Mouse (Mus musculus) hindbrain, embryonic 16.5 days (tissue): ENCODE data around the gene C1qtnf9. TPM values are rescaled to one million over a fixed set of nuclear protein-coding genes. Genes with fewer than 3 reads are reported as not detected.

Source experiments
- ATAC-seq: fragments of 200-750 bp; cut with Nextera tagmentation; 2 replicates; pipeline ENCODE4 v1.8.0; 2017; ENCODE audit warnings: moderate TSS enrichment, moderate library complexity
- H3K27ac ChIP-seq: fragments of 300-500 bp; sonication (generic); 2 replicates; pipeline ENCODE4 v1.5.1; 2014; ENCODE audit warnings: low read depth, mild to moderate bottlenecking, control low read depth, low read length, moderate library complexity
- H3K27me3 ChIP-seq: fragments of 300-500 bp; sonication (generic); replicated peaks from 2 replicates; pipeline ENCODE4 v1.6.1; 2014; ENCODE audit warnings: low read length; ENCODE audit not compliant: control insufficient read depth, insufficient read depth
- H3K36me3 ChIP-seq: fragments of 300-500 bp; sonication (generic); 2 replicates; pipeline ENCODE4 v1.6.1; 2014; ENCODE audit warnings: mild to moderate bottlenecking, low read length, moderate library complexity, mixed read lengths; ENCODE audit not compliant: control insufficient read depth, insufficient read depth
- H3K4me1 ChIP-seq: fragments of 300-500 bp; sonication (generic); 2 replicates; pipeline ENCODE4 v1.6.1; 2014; ENCODE audit warnings: low read depth, low read length; ENCODE audit not compliant: control insufficient read depth, insufficient read depth
- H3K4me2 ChIP-seq: fragments of 300-500 bp; sonication (generic); 2 replicates; pipeline ENCODE4 v1.6.1; 2014; ENCODE audit warnings: mild to moderate bottlenecking, low read length, control low read depth, moderate library complexity
- H3K4me3 ChIP-seq: fragments of 300-500 bp; sonication (generic); 2 replicates; pipeline ENCODE4 v1.5.1; 2014; ENCODE audit warnings: mild to moderate bottlenecking, low read length, control low read depth, moderate library complexity
- H3K9ac ChIP-seq: fragments of 300-500 bp; sonication (generic); 2 replicates; pipeline ENCODE4 v1.6.1; 2014; ENCODE audit warnings: low read depth, mild to moderate bottlenecking, control low read depth, low read length, moderate library complexity
- H3K9me3 ChIP-seq: fragments of 300-500 bp; sonication (generic); 2 replicates; pipeline ENCODE4 v1.6.1; 2014; ENCODE audit warnings: mild to moderate bottlenecking, low read length, moderate library complexity; ENCODE audit not compliant: control insufficient read depth
- WGBS: fragments of 180-500 bp; shearing (Covaris S2); extraction: QIAGEN DNeasy Blood & Tissue Kit; methylation state at CpG from one replicate; pipeline ENCODE4 v1.1.7; 2014; 5-methylcytosine and 5-hydroxymethylcytosine counted together
- polyA plus RNA-seq: library from polyadenylated mRNA; unstranded; fragments of >200 nt; fragmentation: Nextera tagmentation; extraction: Ambion mirVana; gene quantifications from 2 replicates; pipeline ENCODE4 v1.2.1, GENCODE M21; 2015

Gene C1qtnf9
- polyA plus RNA-seq, 1 experiment from 2014 or later: 0.13 TPM

- Histone ChIP-seq H3K36me3 (no peaks in the 10 kb centered on the region), H3K9me3 (no peaks in the 10 kb centered on the region), H3K27ac (peak overlapping the region; percentile 62; the same call in 1 of the 2 replicates), H3K27me3 (no peaks in the 10 kb centered on the region), H3K4me3 (no peak overlapping the region), H3K4me2 (no peak overlapping the region), H3K4me1 (peaks cover 33% of the 10 kb centered on the region), H3K9ac (0 out of 2 replicates have a peak overlapping the region, but pooled peaks have one; percentile 19)
- WGBS: 54% methylated on average over 13 of the region's 13 CpGs
- no peak for ATAC-seq
Measured at GRCm38 (mm10) chr14:60735848-60736547, 31.9 kb upstream of the C1qtnf9 start.

- Histone ChIP-seq H3K4me1 (peaks cover 36% of the 10 kb centered on the region), H3K9ac (peak overlapping the region; percentile 23; the same call in 1 of the 2 replicates), H3K4me3 (no peak overlapping the region), H3K9me3 (no peaks in the 10 kb centered on the region), H3K27ac (peak overlapping the region; percentile 62), H3K27me3 (no peaks in the 10 kb centered on the region), H3K36me3 (no peaks in the 10 kb centered on the region), H3K4me2 (no peak overlapping the region)
- WGBS: 13% methylated on average over 4 of the region's 4 CpGs
- ATAC-seq: 0 out of 2 replicates have a peak, but pooled peaks have one; percentile 10
Measured at GRCm38 (mm10) chr14:60736591-60737192, 31.2 kb upstream of the C1qtnf9 start.

GRCm38 (mm10) chr14:60737202-60737611, 30.7 kb upstream of the C1qtnf9 start:
- ATAC-seq: no peak
- Histone ChIP-seq H3K36me3 (no peaks in the 10 kb centered on the region), H3K27ac (peak overlapping the region; percentile 62), H3K4me3 (no peak overlapping the region), H3K9me3 (no peaks in the 10 kb centered on the region), H3K4me2 (no peak overlapping the region), H3K4me1 (peaks cover 41% of the 10 kb centered on the region), H3K9ac (no peak overlapping the region), H3K27me3 (no peaks in the 10 kb centered on the region)
- 25% methylated on average over 7 of the region's 7 CpGs for WGBS

DNA sequence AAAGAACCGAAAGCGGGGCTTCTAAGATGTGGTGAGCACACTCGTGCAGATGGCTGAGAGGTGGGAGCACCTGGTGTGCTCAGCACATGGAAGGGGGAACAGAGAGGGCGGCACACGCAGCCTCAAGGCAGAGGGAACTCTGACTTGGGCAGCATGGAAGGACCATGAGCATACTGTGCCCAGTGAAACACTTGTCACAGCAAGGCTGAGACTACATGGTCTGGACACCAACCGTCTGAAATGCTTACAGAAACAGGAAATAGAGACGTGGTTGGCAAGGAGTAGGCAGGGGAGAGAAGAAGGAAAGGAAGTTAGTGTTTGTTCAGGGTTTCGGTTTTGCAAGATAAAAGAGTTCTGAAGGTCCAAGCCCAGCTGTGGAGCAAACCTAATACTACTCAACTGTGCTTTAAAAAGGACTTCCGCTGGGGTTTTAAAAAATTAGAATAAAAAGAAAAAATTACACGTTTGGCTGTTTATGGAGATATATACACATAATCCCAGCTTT, 29.4 kb upstream of the C1qtnf9 start:
- Histone ChIP-seq H3K27ac (peak overlapping the region; percentile 46), H3K9me3 (no peaks in the 10 kb centered on the region), H3K4me1 (peaks cover 33% of the 10 kb centered on the region), H3K4me2 (no peak overlapping the region), H3K27me3 (no peaks in the 10 kb centered on the region), H3K9ac (no peak overlapping the region), H3K36me3 (no peaks in the 10 kb centered on the region), H3K4me3 (no peak overlapping the region)
- WGBS: 62% methylated on average over 10 of the region's 10 CpGs
- ATAC-seq: no peak

DNA sequence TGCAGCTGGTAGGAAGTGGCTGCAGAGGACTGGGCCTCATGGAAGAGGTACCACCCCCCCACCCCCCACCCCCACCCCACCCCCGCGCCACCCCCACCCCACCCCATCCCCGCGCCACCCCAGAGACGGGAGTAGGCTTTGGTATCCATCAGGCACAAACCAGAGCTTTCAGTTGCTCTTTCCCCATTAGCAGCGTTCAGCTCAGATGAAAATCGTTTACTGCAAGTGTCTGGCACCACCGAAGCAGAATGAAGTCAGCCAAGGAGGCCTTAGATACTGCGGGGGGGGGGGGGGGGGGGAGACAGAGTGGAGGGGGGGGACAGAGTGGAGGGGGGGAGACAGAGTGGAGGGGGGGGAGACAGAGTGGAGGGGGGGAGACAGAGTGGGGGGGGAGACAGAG, 28.8 kb upstream of the C1qtnf9 start:
- WGBS: 14% methylated on average over 3 of the region's 9 CpGs
- no peaks in the 10 kb centered on the region for H3K27me3 ChIP-seq
- no peak overlapping the region; the same call in 1 of the 2 replicates for H3K27ac ChIP-seq
- H3K9ac ChIP-seq: no peak overlapping the region
- H3K36me3 ChIP-seq: no peaks in the 10 kb centered on the region
- no peak overlapping the region for H3K4me2 ChIP-seq
- no peak for ATAC-seq
- H3K4me1 ChIP-seq: peaks cover 31% of the 10 kb centered on the region
- H3K4me3 ChIP-seq: no peak overlapping the region
- H3K9me3 ChIP-seq: no peaks in the 10 kb centered on the region

GRCm38 (mm10) chr14:60739616-60740015, 28.3 kb upstream of the C1qtnf9 start:
- no peak overlapping the region for H3K4me2 ChIP-seq
- no peaks in the 10 kb centered on the region for H3K36me3 ChIP-seq
- 68% methylated on average over 12 of the region's 12 CpGs for WGBS
- no peaks in the 10 kb centered on the region for H3K27me3 ChIP-seq
- ATAC-seq: no peak
- H3K27ac ChIP-seq: peak overlapping the region; percentile 44; the same call in 1 of the 2 replicates
- no peak overlapping the region for H3K4me3 ChIP-seq
- peaks cover 31% of the 10 kb centered on the region for H3K4me1 ChIP-seq
- no peaks in the 10 kb centered on the region for H3K9me3 ChIP-seq
- H3K9ac ChIP-seq: no peak overlapping the region

DNA sequence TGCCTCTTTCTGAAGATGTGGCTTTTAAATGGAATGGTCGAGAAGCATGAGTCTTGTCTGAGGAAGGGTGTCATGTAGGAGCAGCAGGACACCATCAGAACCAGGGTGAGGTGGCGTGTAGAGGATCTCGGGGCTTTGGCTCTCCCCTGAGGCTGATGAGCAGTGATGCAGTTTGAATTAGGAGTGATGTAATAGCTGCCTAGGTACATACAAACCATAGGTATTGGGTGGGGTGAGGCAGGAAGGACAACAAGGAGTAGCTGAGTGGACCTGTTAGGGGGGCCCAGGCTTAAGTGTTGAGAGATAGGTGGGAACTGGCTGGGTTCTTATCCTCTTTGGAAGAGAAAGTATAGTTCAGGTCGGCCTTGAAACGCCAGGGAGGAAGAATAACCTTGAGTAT, 27.4 kb upstream of the C1qtnf9 start:
- Histone ChIP-seq H3K4me1 (peaks cover 27% of the 10 kb centered on the region), H3K27me3 (no peaks in the 10 kb centered on the region), H3K27ac (no peak overlapping the region), H3K9me3 (no peaks in the 10 kb centered on the region), H3K9ac (no peak overlapping the region), H3K36me3 (no peaks in the 10 kb centered on the region), H3K4me3 (no peak overlapping the region), H3K4me2 (no peak overlapping the region)
- ATAC-seq: no peak
- WGBS: 80% methylated on average over 5 of the region's 5 CpGs

DNA sequence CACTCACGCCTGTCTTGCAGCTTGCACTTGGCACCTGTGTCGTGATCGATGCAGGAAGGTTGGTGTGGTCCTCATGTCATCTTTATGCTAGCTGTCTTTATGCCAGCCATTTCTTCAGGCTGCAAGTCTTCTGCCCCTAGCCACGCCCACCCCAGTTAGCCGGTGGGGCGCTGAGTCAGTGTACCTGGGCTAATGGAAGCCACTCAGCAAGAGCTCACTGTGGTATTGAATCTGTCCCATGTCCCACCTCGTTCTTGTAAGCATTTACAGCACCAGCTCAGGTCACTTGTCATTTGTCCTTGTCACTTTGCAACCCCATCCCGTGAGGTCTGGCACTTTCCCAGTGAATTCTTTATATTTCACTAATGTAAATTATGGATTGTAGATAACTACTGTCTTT, 26.9 kb upstream of the C1qtnf9 start:
- WGBS: 70% methylated on average over 8 of the region's 8 CpGs
- H3K27ac ChIP-seq: peak overlapping the region; percentile 10
- no peaks in the 10 kb centered on the region for H3K36me3 ChIP-seq
- no peak overlapping the region for H3K4me3 ChIP-seq
- H3K9ac ChIP-seq: no peak overlapping the region
- H3K4me1 ChIP-seq: peaks cover 24% of the 10 kb centered on the region
- no peaks in the 10 kb centered on the region for H3K27me3 ChIP-seq
- no peaks in the 10 kb centered on the region for H3K9me3 ChIP-seq
- H3K4me2 ChIP-seq: no peak overlapping the region
- ATAC-seq: no peak

GRCm38 (mm10) chr14:60741490-60741981, 26.4 kb upstream of the C1qtnf9 start:
- WGBS: 58% methylated on average over 6 of the region's 6 CpGs
- peak; percentile 60; the same call in 1 of the 2 replicates for ATAC-seq
- Histone ChIP-seq H3K4me2 (no peak overlapping the region), H3K36me3 (no peaks in the 10 kb centered on the region), H3K4me1 (peaks cover 19% of the 10 kb centered on the region), H3K27me3 (no peaks in the 10 kb centered on the region), H3K9me3 (no peaks in the 10 kb centered on the region), H3K4me3 (no peak overlapping the region), H3K27ac (peak overlapping the region; percentile 31), H3K9ac (no peak overlapping the region)
